Mouse (Mus musculus) ES-CJ7 (cell line): ENCODE measurements around the gene Upk2.
A peak's percentile ranks its signal among the peaks of the same experiment; 100 is the strongest.

Experiments used
- DNase-seq: peaks from one replicate; pipeline ENCODE4 v3.0.0; 2011; ENCODE audit warnings: low read depth, low spot score

Upk2 gene

GRCm38 (mm10) chr9:44454891-44455220 is at the start of gene Upk2:
TSS of gene Upk2 (minus strand) at chr9:44454976.
- peak; percentile 70 for DNase-seq

DNA sequence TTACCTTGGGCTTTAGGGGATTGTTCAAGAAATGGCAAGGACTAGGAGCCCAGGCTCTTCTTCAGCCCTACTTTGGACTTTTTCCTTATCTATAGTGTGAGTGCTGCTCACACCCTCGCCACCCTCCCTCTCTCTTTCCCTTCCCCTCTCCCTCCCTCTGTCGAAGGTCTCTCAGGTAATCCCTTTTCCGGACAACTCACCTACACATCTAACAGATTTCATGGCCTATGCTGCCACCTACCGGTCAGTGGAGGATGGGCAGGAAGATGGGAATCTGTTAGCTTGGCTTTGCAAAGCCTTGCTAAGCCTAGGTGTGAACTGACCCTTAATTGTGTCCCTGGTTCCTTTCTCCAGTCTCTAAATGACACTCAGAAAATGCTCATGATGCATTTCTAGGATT is 47.2 kb upstream of the Upk2 start:
- DNase-seq: peak; percentile 84

DNA sequence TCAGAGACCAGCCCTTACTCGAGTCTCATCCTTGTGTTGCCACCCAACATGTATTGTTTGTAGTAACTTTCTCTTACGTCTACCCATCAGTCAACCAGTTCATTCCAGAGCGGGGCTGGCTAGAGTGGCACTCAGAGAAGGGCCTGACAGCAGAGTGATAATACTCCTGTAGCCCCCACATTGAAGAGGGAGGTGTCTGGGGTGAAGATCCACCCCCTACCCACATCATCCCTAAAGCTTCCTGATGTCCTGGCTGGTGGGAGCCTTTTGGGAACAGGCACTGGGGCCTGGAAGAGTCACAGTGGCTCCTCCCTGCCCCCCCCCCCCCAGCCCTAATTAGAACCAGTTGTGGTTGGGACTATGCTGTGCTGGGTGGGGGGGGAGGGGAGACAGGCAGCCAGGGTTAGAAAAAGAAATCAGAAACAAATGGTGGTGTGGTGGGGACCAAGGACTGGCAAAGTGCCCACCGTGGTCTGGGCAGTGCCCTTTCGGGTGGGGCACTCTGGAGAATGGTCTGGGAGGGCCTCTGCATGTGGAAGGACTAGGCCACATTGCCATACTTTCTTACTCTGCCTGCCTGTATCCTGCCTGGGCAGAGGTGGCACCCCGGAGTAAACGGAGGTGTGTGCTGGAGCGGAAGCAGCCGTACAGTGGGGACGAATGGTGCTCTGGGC is 46.6 kb upstream of the Upk2 start:
- DNase-seq: no peak

DNA sequence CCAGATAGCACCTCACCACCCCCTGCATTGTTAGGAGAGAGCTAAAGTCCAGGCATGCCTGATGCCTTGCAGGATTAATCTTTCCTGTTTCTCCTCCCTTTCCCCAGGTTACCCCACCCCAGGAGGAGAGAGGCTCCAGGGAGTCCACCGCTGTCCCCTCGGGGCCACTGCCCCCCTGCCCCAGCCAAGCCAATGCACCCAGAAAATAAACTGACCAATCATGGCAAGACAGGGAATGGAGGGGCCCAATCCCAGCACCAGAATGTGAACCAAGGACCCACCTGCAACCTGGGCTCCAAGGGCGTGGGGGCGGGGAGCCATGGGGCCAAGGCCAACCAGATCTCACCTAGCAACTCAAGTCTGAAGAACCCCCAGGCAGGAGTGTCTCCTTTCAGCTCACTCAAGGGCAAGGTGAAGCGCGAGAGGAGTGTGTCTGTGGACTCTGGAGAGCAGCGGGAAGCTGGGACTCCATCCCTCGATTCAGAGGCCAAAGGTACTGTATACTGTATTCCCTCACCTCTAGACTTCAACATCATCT is 45.9 kb upstream of the Upk2 start:
- peak; percentile 62 for DNase-seq

DNA sequence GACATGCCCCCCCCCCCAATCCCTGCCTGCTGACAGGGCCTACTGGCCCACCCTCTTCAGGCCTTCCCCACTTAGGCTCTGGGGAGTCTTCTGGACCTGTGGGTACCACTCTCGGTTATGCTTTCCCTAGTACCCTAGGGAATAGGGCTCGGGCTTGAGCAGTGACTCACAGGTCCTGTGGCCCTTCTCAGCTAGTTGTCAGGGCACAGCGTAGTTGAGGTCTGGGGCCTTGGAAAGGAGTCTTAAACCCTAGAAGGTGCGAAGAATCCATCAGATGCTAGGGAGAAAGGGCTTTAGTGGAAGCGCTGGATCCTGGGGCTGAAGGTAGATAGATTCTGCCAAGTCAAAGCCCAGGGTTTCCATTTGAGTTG is 45.4 kb upstream of the Upk2 start:
- DNase-seq: no peak

DNA sequence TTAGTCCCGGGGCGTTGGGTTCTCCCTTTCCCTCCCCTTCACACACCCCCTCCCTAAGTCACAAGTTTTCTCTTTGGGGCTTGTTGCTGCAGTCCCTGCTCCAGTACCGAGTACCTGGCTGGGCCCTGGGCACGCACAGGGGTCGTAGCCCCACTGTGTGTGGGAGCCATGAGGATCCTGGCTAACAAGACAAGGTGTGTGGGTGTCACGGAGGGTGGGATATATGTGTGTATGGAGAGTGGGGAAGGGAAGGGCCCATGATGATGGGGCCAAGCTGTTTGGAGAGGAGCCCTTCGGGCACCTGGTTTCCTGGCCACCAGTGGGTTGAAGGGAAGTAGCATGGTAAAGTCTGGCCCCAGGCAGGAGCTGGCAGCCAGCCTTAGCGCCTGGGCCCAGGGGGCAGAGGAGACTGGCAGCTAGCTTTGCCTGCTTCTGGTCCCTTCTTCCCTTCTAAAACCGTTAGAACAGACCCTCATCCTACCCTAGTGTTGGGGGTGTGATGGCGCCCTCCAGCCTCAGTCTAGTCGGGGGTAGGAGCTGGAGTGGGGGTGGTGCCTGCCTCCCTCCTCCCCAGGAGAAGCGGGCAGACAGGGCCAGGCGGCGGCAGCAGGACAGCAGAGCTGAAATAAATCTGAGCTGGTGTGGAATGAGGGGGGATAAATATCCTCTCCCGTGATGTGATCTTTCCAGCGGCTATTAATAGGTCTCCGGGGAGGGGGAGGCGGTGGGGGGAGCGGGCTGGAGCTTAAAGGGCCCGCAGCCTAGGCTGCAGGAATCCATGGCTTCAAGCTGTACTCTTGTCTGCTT is 44.8 kb upstream of the Upk2 start:
- no peak for DNase-seq

GRCm38 (mm10) chr9:44498421-44499355 is 43.9 kb upstream of the Upk2 start:
- peak; percentile 43 for DNase-seq

DNA sequence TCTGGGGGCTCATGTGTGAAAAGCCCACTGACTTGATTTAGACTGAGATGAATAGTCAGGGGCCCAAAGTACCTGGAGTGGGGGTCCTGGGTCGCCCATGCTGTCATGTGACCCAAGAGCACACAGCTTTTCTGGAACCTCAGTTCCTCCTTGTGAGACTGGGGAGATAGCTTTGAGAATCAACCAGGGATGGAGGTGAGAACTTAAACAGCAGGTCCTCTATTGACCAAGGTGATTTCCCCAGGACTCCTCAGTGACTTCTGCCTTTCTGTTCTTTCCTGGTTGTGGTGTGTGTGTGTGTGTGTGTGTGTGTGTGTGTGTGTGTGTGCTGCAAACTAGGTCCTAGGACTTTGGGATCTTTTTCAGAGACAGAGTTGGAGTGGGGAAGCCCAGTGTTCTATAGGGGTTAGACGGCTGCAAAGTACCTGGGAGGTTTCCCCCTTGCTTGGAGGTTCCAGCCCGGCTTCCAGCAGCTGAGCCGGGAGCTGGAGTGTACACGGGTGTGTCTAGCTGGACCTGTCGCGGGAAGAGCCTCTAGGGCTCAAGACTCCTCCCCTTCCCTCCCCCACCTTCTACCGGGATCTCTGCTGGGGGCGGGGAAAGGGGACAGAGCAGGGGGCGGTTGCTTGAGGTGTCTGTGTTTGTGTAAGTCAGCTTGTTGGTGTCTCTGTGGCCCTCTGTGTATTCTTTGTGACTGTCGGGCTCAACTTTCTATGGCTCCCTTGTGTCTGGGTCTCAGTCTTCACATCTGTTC is 43.0 kb upstream of the Upk2 start:
- peak; percentile 78 for DNase-seq

DNA sequence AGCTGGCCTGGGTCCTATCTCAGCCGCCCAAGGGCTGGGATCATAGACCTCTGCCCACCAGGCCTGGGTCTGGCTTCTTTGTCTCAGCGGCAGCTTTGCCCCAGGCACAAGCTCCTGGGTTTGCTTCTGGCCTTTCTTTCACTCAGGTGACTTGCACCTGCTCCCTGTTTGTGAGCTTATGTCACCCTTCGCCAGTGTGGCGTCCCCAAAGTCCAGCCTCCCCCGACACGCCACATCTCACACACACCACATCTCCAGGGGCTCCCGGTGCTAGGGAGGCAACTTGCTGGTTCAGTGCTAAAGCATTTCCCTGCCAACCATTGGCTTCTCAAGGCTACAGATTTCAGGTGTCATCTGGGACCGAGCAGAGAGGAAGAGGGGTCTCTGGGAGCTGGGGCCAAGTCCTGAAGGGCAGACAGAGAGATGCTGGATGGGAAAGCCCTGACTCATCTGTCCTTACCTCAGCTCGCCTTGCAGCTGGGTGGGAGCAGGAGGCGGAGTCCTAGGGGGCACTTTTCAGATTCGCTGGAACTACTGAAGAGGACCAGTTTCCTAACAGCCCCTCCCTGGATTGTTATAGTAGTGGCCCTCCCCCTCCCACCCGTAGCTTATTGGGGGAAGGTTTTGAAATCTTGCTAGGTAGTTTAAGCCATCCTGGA is 42.2 kb upstream of the Upk2 start:
- peak; percentile 48 for DNase-seq

GRCm38 (mm10) chr9:44495810-44496344 is 41.1 kb upstream of the Upk2 start:
- DNase-seq: no peak

DNA sequence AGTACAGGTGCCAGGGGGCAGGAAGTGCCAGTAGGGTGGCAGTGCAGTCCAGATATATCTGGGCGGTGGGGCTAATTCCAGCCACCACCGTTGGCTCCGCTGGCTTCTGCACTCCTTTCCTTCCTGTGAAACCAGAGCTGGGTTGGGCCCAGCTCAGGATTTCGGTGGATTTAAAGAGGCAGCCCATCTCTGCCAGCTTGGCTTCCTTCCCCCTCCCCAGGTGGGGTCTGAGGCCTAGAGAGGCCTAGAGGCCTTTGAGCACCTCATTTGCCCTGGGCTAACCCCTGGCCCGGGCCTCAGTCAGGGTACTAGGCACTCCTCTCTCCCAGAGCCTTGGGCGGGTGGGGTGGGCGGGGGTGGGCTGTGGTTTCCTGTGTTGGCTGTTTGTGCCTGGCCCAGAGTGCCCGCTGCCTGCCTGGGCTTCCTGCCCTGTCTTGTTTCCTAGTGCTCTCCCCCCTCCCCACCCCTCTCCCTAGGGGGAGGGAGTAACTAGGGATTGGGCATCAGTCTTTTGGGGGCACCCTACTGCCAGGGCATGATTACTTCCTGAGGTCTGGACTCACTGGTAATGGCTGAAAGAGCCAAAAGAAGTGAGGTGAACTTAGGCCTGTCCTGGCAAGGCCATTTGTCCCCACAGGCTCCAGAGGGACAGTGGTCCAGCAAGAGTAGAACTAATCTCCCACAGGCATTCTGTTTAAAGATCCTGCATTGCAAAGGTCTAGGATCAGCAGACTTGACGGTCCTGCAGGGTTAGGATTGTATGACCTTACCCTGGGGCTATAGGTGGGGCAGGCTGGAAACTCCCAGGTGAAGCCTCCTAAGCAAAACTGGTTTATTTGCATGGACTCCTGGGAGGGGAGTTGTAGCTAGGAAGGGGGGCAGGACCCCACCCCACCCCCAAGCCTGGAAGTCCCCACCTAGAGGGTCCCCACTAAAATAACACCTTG is 40.4 kb upstream of the Upk2 start:
- DNase-seq: peak; percentile 53

DNA sequence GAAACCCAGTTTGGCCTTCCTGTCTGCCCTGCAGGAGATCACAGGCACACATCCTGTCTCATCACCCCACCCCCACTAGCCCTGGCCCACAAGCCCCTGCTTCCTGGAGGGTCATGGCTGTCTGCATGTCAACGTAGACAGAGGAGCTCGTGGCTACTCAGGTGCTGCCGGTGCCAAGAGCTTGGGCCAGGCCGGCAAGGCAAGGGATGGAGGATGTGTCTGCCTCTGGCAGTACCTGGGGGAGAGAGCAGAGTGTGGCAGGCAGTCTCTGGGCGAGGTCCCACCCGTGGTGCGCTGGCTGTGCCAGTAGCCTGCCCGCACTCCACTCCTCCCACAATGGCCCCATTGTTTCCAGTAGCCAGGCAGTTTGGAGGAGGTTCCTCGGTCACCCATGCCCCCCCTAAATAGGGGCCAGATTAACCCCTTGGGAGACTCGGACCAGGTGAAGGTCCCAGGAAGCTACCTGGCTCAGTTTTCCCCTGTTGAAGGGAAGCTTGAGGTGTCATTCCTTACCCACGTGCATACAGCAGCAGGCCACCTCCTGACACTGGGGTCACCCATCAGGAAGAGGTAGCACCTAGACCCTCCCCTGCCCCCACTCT is 39.6 kb upstream of the Upk2 start:
- no peak for DNase-seq

GRCm38 (mm10) chr9:44492631-44493461 is 38.1 kb upstream of the Upk2 start:
- DNase-seq: no peak

DNA sequence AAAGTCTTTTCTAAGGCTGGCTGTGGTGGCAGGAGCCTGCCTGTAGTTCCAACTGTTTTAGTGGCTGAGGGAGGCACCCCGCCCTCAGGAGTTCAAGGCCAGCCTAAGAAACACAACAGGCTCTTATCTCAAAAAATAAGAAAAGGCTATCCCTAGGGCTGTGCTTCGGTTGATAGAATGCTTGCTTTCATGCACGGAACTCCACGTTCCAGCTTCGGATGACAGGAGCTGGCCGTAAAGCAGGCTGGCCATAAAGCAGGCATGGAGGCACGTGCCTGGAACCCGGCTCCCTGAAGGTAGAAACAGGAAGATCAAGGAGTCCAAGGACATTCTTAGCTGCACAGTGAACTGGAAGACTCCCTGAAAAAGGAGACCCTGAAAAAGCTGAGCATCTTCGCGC is 36.6 kb upstream of the Upk2 start:
- DNase-seq: no peak

DNA sequence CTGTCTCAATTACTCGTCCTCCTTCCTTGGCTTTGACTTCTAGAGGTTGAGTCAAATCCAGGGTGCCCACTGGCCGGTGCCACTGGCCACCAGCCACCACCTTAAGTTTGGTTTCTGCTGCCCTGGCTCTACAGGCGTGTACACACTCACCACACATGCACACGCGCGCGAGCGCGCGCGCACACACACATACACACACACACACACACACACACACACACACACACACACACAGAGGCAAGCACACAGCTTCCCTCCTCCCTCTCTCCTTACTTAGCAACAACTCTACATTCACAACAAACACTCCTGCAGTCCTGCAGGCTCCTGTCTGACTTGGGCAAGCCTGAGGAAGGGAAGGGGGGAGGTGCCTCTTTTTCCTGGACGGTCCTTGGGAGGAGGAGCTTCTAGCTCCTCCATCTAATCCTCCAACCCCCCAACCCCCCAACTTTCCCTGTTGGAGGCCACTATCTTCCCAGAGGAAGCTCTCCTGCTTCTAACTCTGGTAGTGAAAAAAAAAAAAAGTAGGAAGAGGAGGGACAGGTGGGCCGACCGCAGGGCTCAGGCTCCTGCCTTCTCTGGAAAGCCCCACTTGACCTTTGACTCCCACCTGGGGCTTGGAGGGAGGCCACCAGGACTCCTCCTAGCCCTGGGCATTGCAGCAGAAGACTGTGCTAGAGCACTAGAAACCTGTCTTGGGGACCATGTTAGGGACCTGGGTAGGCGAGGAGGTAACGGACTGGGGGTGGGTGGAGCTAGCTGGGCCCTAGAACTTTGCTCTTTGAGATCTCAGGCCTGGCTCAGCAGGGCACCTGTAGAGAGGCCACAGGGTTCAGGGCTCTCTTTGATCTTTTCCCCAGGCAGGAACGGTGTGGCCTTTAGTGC is 35.6 kb upstream of the Upk2 start:
- peak; percentile 70 for DNase-seq

GRCm38 (mm10) chr9:44489651-44490085 is 34.9 kb upstream of the Upk2 start:
- no peak for DNase-seq

GRCm38 (mm10) chr9:44488855-44489381 is 34.1 kb upstream of the Upk2 start:
- DNase-seq: no peak
